Mouse (Mus musculus) forebrain, embryonic 16.5 days (tissue): ENCODE measurements around the gene Doc2a. TPM values are rescaled to one million over a fixed set of nuclear protein-coding genes. Genes with fewer than 3 reads are reported as not detected.
A peak's percentile ranks its signal among the peaks of the same experiment; 100 is the strongest.

Experiments
- ATAC-seq: fragments of 200-750 bp; cut with Nextera tagmentation; 2 replicates; pipeline ENCODE4 v1.8.0; 2017; ENCODE audit warnings: mild to moderate bottlenecking, moderate library complexity
- H3K27ac ChIP-seq: fragments of 300-500 bp; sonication (generic); 2 replicates; pipeline ENCODE4 v1.5.1; 2014; ENCODE audit warnings: low read length, control low read depth
- H3K27me3 ChIP-seq: fragments of 300-500 bp; sonication (generic); replicated peaks from 2 replicates; pipeline ENCODE4 v1.6.1; 2014; ENCODE audit warnings: low read length; ENCODE audit not compliant: control insufficient read depth, insufficient read depth
- H3K36me3 ChIP-seq: fragments of 300-500 bp; sonication (generic); 2 replicates; pipeline ENCODE4 v1.6.1; 2014; ENCODE audit not compliant: control insufficient read depth, insufficient read depth
- H3K4me1 ChIP-seq: fragments of 300-500 bp; sonication (generic); replicated peaks from 2 replicates; pipeline ENCODE4 v1.6.1; 2014; ENCODE audit warnings: low read length; ENCODE audit not compliant: control insufficient read depth, insufficient read depth
- H3K4me2 ChIP-seq: fragments of 300-500 bp; sonication (generic); 2 replicates; pipeline ENCODE4 v1.6.1; 2014; ENCODE audit warnings: mild to moderate bottlenecking, low read length, control low read depth
- H3K4me3 ChIP-seq: fragments of 300-500 bp; sonication (generic); replicated peaks from 2 replicates; pipeline ENCODE4 v1.5.1; 2014; ENCODE audit warnings: mild to moderate bottlenecking, low read length, control low read depth
- H3K9ac ChIP-seq: fragments of 300-500 bp; sonication (generic); replicated peaks from 2 replicates; pipeline ENCODE4 v1.6.1; 2014; ENCODE audit warnings: low read depth, low read length, control low read depth
- H3K9me3 ChIP-seq: fragments of 300-500 bp; sonication (generic); 2 replicates; pipeline ENCODE4 v1.6.1; 2016; ENCODE audit warnings: low read length; ENCODE audit not compliant: control insufficient read depth
- whole genome bisulfite sequencing: fragments of 180-500 bp; shearing (Covaris S2); extraction: QIAGEN DNeasy Blood & Tissue Kit; methylation state at CpG from one replicate; pipeline ENCODE4 v1.1.7; 2014; 5-methylcytosine and 5-hydroxymethylcytosine counted together
- polyA plus RNA-seq: library from polyadenylated mRNA; unstranded; fragments of >200 nt; fragmentation: Nextera tagmentation; extraction: Ambion mirVana; gene quantifications from 2 replicates; pipeline ENCODE4 v1.2.1, GENCODE M21; 2015

Gene Doc2a
- polyA plus RNA-seq, 1 experiment from 2014 or later: 14.3 TPM

DNA sequence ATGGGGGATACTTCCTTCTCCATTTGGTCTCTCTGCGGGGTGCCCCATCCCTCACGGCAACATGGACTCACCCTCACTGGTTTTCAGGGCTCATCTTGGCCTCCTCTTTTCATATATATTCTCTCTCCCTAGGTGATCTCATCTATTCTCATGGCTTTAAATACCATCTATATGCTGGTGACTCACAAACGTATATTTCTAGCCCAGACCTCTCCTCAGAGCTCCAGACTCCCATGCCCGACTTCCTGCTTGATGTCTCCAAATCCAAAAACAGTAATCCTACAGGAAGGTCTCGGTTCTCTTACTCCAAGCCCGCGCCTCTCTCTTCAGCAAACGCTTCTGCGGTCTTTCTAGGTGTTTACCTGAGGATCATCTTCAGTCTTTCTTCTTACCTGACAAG lies 3.9 kb upstream of the Doc2a start:
- Histone ChIP-seq H3K27me3 (0 out of 2 replicates have a peak, but pooled peaks cover under 1% of the 10 kb centered on the region), H3K9ac (no peak overlapping the region), H3K9me3 (no peaks in the 10 kb centered on the region), H3K4me3 (no peak overlapping the region), H3K4me1 (peaks cover 8% of the 10 kb centered on the region), H3K4me2 (no peak overlapping the region), H3K36me3 (no peaks in the 10 kb centered on the region), H3K27ac (no peak overlapping the region)
- WGBS: 80% methylated on average over 9 of the region's 9 CpGs
- ATAC-seq: no peak

DNA sequence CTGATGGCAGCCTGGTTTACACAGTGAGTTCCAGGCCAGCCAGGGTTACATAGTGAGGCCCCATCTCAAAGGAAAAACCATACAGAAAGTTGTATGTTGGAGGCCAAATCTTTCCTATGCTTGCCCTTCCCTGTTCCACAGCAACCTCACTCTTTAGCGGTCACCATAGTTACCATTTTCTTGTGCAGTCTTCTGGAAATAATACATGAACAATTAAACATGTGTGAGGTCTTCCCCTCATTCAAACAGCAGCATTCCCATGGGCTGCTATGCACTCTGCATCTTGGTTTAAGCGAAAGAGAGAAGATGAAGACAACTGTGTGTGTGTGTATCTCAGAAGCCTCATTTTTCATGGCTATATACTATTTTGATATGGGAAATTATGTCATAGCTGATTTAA lies 1.7 kb upstream of the Doc2a start:
- no peak for ATAC-seq
- WGBS: 12% methylated on average over 2 of the region's 2 CpGs

DNA sequence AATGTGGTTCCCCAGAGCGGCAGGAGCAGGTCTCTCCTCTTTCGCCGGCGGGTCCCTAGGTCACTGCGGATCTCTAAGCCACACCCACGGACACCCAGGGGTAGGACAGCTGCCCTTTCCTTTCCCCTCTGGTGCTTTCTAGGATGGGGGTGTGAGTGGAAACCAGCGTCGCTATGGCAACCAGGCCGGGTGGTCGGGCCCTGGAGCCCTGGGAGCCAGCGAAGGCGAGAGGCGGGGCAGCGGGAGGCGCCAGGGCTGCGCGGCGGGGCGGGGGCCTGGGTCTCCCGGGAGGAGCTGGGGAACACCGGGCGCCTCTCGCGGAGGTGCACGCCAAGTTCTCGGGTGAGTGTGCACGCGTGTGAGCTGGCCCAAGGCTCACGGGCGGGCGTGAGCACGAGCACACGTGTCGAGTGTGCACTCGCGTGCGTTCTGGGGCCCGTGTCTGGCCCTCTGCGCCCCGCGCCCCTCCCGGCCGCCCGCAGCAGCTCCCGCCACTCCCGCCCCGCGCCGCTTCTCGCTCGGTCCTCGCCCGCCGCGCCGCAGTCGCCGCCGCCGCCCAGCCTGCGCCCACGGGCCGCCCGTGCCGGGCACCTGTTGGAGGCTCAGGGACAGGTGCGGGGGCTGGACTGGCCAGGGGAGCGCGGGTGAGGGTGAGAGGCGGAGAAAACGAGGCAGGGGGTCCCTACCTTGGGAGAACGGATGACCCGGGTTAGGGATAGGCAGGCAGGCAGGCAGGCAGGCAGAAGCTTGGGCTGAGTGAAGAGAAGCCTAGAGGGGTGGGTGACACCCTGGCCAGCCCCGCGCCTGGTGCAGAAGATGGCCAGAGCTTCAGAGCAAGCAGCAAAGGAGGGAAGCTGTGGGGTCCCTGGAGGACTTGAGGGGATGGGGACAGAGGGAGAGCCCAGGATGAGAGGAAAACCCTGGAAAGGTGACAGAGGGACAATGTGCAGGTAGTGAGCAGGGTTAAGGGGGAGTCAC lies 494 bp downstream of the Doc2a start:
- Histone ChIP-seq H3K9me3 (no peaks in the 10 kb centered on the region), H3K4me3 (peak overlapping the region; percentile 60), H3K27ac (no peak overlapping the region), H3K4me1 (peaks cover 19% of the 10 kb centered on the region), H3K4me2 (peak overlapping the region; percentile 100), H3K36me3 (0 out of 2 replicates have a peak, but pooled peaks cover 3% of the 10 kb centered on the region), H3K27me3 (peaks cover 4% of the 10 kb centered on the region; the same call in 1 of the 2 replicates), H3K9ac (peak overlapping the region; percentile 69)
- ATAC-seq: peak; percentile 60
- WGBS: 1% methylated on average over 67 of the region's 74 CpGs

More for the DNA sequence above, 1.7 kb upstream of the Doc2a start:
- H3K9ac ChIP-seq: no peak overlapping the region
- peaks cover 4% of the 10 kb centered on the region; the same call in 1 of the 2 replicates for H3K27me3 ChIP-seq
- H3K4me2 ChIP-seq: no peak overlapping the region
- no peaks in the 10 kb centered on the region for H3K36me3 ChIP-seq
- H3K4me1 ChIP-seq: peaks cover 19% of the 10 kb centered on the region
- no peak overlapping the region for H3K27ac ChIP-seq
- H3K9me3 ChIP-seq: no peaks in the 10 kb centered on the region
- H3K4me3 ChIP-seq: no peak overlapping the region

DNA sequence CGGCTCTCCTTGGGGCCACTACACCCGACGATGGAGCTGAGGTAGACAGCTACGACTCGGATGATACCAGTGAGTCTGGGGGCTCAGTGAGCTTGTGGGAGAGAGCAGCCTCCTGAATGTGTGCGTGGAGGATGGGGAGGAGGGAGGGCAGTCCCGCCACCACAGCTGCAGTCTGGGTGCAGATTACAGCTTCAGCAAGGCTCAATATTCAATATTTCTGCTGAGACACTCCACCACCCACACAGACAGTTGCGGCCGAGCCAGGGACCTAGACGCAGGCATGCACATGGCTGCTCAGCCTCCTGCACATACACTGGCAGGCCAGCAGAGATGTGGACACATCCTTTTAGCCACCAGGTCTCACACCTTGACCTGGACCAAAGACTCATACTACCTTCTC lies 1.6 kb downstream of the Doc2a start:
- peak; percentile 47; the same call in 1 of the 2 replicates for ATAC-seq
- Histone ChIP-seq H3K27me3 (peaks cover 4% of the 10 kb centered on the region; the same call in 1 of the 2 replicates), H3K36me3 (0 out of 2 replicates have a peak, but pooled peaks cover 8% of the 10 kb centered on the region), H3K4me2 (peak overlapping the region; percentile 100), H3K9ac (peak overlapping the region; percentile 69), H3K27ac (no peak overlapping the region), H3K4me1 (peaks cover 19% of the 10 kb centered on the region), H3K9me3 (no peaks in the 10 kb centered on the region), H3K4me3 (peak overlapping the region; percentile 60)
- 28% methylated on average over 10 of the region's 10 CpGs for WGBS

DNA sequence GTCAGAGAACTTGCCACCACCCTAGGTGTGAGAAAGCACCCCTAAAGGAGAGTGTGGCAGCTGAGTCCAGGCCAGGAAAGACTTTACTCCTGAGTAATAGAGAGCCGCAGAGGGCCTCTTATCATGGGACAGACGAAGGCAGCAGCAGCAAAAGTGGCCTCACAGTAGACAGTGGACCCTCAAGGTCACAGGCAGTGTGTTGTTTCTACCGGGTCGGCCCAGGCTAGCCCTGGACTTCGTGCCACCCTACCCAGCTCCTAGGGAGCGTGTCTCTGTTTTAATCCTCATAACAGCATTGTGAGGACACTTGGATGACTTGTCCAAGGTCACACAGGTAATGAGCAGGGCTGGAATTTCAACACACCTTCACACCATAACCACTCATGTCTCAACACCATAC lies 2.9 kb downstream of the Doc2a start:
- peaks cover 19% of the 10 kb centered on the region for H3K4me1 ChIP-seq
- no peak overlapping the region for H3K4me3 ChIP-seq
- peaks cover 4% of the 10 kb centered on the region; the same call in 1 of the 2 replicates for H3K27me3 ChIP-seq
- peaks cover 11% of the 10 kb centered on the region; the same call in 1 of the 2 replicates for H3K36me3 ChIP-seq
- no peak for ATAC-seq
- H3K9me3 ChIP-seq: no peaks in the 10 kb centered on the region
- no peak overlapping the region for H3K27ac ChIP-seq
- no peak overlapping the region for H3K4me2 ChIP-seq
- 93% methylated on average over 6 of the region's 6 CpGs for WGBS
- no peak overlapping the region for H3K9ac ChIP-seq

DNA sequence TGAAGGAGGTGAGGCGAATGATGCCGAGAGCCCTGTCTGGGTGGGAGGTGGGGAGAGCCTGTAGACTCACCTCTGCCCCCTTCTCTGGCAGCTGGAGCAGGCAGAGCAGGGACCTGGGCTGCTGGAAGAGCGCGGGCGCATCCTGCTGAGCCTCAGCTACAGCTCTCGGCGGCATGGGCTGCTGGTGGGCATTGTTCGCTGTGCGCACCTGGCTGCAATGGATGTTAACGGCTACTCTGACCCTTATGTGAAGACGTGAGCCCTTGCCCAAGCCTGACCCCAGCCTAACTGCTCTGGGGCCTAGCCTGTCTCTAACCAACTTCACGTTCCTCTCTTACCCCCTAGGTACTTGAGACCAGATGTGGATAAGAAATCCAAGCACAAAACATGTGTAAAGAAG lies 4.0 kb downstream of the Doc2a start:
- Histone ChIP-seq H3K27ac (no peak overlapping the region), H3K27me3 (peaks cover 4% of the 10 kb centered on the region; the same call in 1 of the 2 replicates), H3K4me2 (no peak overlapping the region), H3K4me1 (peaks cover 19% of the 10 kb centered on the region), H3K4me3 (no peak overlapping the region), H3K9me3 (no peaks in the 10 kb centered on the region), H3K36me3 (peaks cover 11% of the 10 kb centered on the region; the same call in 1 of the 2 replicates), H3K9ac (no peak overlapping the region)
- WGBS: 41% methylated on average over 12 of the region's 12 CpGs
- no peak for ATAC-seq

DNA sequence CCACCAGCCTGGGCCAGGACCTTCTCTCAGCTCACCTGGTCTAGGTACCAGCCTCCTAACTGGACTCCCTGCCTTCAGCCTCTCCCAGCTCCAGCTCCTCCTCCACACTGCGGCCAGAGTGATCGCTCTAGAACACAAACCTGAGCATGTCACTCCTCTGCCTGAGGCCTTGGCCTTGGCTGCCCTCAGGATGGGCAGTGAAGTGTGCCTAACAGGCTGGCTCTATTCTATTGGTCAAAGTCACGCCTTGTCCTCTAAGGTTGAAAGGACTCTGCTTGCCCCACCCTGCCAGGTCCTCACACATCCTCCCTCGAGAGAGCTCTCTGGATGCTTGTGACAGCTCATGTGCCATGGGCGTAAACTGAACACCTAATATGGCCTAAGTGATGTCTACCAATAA lies 6.2 kb downstream of the Doc2a start:
- no peak overlapping the region for H3K4me2 ChIP-seq
- no peak overlapping the region for H3K9ac ChIP-seq
- no peaks in the 10 kb centered on the region for H3K9me3 ChIP-seq
- H3K27me3 ChIP-seq: peaks cover 2% of the 10 kb centered on the region; the same call in 1 of the 2 replicates
- peaks cover 11% of the 10 kb centered on the region; the same call in 1 of the 2 replicates for H3K36me3 ChIP-seq
- H3K4me1 ChIP-seq: peaks cover 9% of the 10 kb centered on the region
- ATAC-seq: no peak
- no peak overlapping the region for H3K4me3 ChIP-seq
- WGBS: 85% methylated on average over 5 of the region's 5 CpGs
- H3K27ac ChIP-seq: no peak overlapping the region

DNA sequence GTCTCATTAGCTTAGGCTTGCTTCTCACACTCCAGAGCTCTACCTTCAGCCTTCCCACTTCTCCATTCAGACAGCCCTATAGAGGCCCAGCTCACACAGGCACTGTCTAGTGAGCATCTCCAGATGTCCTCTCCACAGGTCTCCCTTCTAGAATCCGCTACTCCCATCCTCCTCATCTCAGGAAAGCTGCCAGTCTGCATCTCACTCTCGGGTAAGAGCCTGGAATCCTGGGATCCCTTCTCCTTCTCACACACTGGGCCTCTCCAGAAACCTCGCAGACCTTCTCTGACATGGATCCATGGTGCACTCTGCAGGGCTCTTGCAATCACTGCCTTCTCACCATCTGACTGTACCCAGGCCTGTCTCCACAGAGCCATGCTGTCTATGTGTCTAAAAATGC lies 8.4 kb downstream of the Doc2a start:
- no peak for ATAC-seq
- Histone ChIP-seq H3K4me3 (no peak overlapping the region), H3K27ac (no peak overlapping the region), H3K9me3 (no peaks in the 10 kb centered on the region), H3K4me1 (peaks cover under 1% of the 10 kb centered on the region), H3K9ac (no peak overlapping the region), H3K27me3 (no peaks in the 10 kb centered on the region), H3K36me3 (peaks cover 11% of the 10 kb centered on the region; the same call in 1 of the 2 replicates), H3K4me2 (no peak overlapping the region)
- WGBS: 71% methylated on average over 3 of the region's 3 CpGs

DNA sequence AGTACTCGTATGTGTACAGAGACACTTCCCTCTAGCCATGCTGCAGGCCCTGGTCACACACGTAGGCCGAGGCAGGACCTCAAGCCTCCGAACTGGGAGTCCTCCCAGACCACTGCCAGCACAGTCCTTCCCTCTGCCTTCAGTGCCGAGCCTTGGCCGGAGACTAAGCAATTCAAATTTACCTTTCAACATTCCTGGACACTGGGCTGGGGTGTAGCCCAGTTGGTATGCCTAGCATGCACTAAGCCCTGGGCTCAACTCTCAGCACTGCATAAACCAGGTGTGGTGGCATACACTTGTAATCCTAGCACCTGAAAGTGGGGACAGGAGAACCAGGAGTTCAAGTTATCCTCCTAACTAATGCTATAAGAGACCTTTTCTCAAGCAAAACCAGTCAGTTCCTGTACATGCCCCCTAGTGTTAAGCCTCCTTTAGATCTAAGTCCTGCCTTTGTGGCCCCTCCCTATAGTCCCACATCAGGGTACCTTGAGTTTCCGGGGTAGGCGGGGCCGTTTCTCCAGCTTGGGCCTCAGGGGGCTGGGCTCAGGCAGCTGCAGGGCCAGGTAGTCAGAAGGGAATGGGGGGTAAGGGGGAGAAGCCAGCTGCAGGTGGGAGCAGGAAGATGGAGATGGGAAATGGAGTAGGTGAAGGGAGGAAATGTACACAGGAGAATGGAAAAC lies 9.7 kb downstream of the Doc2a start:
- Histone ChIP-seq H3K27ac (no peak overlapping the region), H3K4me3 (no peak overlapping the region), H3K36me3 (peaks cover 11% of the 10 kb centered on the region; the same call in 1 of the 2 replicates), H3K4me1 (peaks cover 7% of the 10 kb centered on the region), H3K9me3 (no peaks in the 10 kb centered on the region), H3K4me2 (no peak overlapping the region), H3K9ac (no peak overlapping the region), H3K27me3 (no peaks in the 10 kb centered on the region)
- WGBS: 75% methylated on average over 9 of the region's 9 CpGs
- ATAC-seq: no peak
